7 mouse cellular contexts compared by ENCODE assay signal in genomic region chr5:25221604-25222003, GRCm38 (mm10). TPM values are rescaled to one million over a fixed set of nuclear protein-coding genes. Genes with fewer than 3 reads are reported as not detected.
DNase-seq lines count a peak whose midpoint lies in the region; ATAC-seq lines count a peak whose summit lies in the region.

Gene Galnt11, plus strand, starts transcription at chr5:25221904.

- no peaks in the 10 kb centered on the region for H3K9me3 ChIP-seq in forebrain, embryonic 13.5 days (replicated peaks)
- no peaks in the 10 kb centered on the region for H3K9me3 ChIP-seq in hindbrain, embryonic 15.5 days

- no peaks in the 10 kb centered on the region for H3K27me3 ChIP-seq in forebrain, embryonic 13.5 days
- H3K27me3 ChIP-seq in hindbrain, embryonic 15.5 days: no peaks in the 10 kb centered on the region

- H3K27ac ChIP-seq in forebrain, embryonic 13.5 days: peak within 1 kb of the TSS; percentile 83
- H3K27ac ChIP-seq in hindbrain, embryonic 15.5 days (replicated peaks): peak within 1 kb of the TSS; percentile 93

- no peak for DNase-seq in urinary bladder, adult 2 months (ENCODE audit: low spot score)
- DNase-seq in urinary bladder, postnatal 25 days (ENCODE audit: low spot score): no peak
- no peak for DNase-seq in ovary, postnatal 36 days (ENCODE audit: low spot score)
- DNase-seq in right cerebral cortex, postnatal 4 days: no peak

- 0 out of 2 replicates have a peak, but pooled peaks cover 9% of the 10 kb centered on the region for H3K36me3 ChIP-seq in forebrain, embryonic 13.5 days (ENCODE audit: poor library complexity, severe bottlenecking)
- no peaks in the 10 kb centered on the region for H3K36me3 ChIP-seq in hindbrain, embryonic 15.5 days

- H3K4me3 ChIP-seq in forebrain, embryonic 13.5 days: peak within 1 kb of the TSS; percentile 70
- H3K4me3 ChIP-seq in hindbrain, embryonic 15.5 days: peak within 1 kb of the TSS; percentile 78

- H3K4me2 ChIP-seq in forebrain, embryonic 13.5 days: peak within 1 kb of the TSS; percentile 68
- peak within 1 kb of the TSS; percentile 57 for H3K4me2 ChIP-seq in hindbrain, embryonic 15.5 days

- H3K9ac ChIP-seq in forebrain, embryonic 13.5 days: peak within 1 kb of the TSS; percentile 82
- peak within 1 kb of the TSS; percentile 77 for H3K9ac ChIP-seq in hindbrain, embryonic 15.5 days

- no peak for ATAC-seq in forebrain, embryonic 13.5 days
- no peak for ATAC-seq in hindbrain, embryonic 15.5 days (ENCODE audit: low FRiP score, low read depth)
- no peak for ATAC-seq in megakaryocyte, adult 5-6 weeks (ENCODE audit: poor library complexity, severe bottlenecking)

- peaks cover 13% of the 10 kb centered on the region for H3K4me1 ChIP-seq in forebrain, embryonic 13.5 days
- H3K4me1 ChIP-seq in hindbrain, embryonic 15.5 days (replicated peaks): peaks cover 18% of the 10 kb centered on the region

- 81% methylated on average over 3 of the region's 3 CpGs for WGBS in forebrain, embryonic 13.5 days
- WGBS in hindbrain, embryonic 15.5 days: 84% methylated on average over 3 of the region's 3 CpGs

RNA-seq across cellular contexts. Expression of gene Galnt11, which starts in this region (rescaled TPM):
- 27.0 and 30.9 TPM in 2 replicates for polyA plus RNA-seq in urinary bladder, adult 2 months (2012; rRNA removed)
- 33.6 and 35.9 TPM in 2 replicates for polyA plus RNA-seq in forebrain, embryonic 13.5 days (2015; fragmentation: Nextera tagmentation; extraction: Ambion mirVana)
- 52.6 and 54.0 TPM in 2 replicates for polyA plus RNA-seq in hindbrain, embryonic 15.5 days (2015; fragmentation: Nextera tagmentation; extraction: Ambion mirVana)
- 29.5 and 31.1 TPM in 2 replicates for total RNA-seq in megakaryocyte, adult 5-6 weeks (2015)
- 18.7 and 18.8 TPM in 2 replicates for total RNA-seq in megakaryocyte, adult 5-6 weeks (2017)
